Mouse (Mus musculus): ENCODE measurements around the gene Dgkz.
A peak's percentile ranks its signal among the peaks of the same experiment; 100 is the strongest.

- peak; percentile 84 for TF ChIP-seq CTCF (IDR thresholded peaks at IDR 0.05; ENCODE audit: borderline replicate concordance, insufficient read depth, low read length)
- TF ChIP-seq POLR2A (IDR thresholded peaks at IDR 0.05; ENCODE audit: low read depth, low read length) = no peak
Observed at GRCm38 (mm10) chr2:91923415-91924337, 52.0 kb downstream of the Dgkz start.

All from embryonic fibroblast, embryonic 13.5 days (primary cell).